Mouse (Mus musculus) limb, embryonic 15.5 days (tissue): ENCODE results near the gene Cplx2. TPM values are rescaled to one million over a fixed set of nuclear protein-coding genes. Genes with fewer than 3 reads are reported as not detected.
A peak's percentile ranks its signal among the peaks of the same experiment; 100 is the strongest.

Experiments used
- ATAC-seq: fragments of 200-750 bp; cut with Nextera tagmentation; 2 replicates; pipeline ENCODE4 v1.8.0; 2017; ENCODE audit warnings: low read depth, moderate TSS enrichment; ENCODE audit not compliant: insufficient number of reproducible peaks, low FRiP score, low TSS enrichment
- H3K27ac ChIP-seq: fragments of 300-500 bp; sonication (generic); 2 replicates; pipeline ENCODE4 v1.5.1; 2015; ENCODE audit warnings: moderate library complexity, mild to moderate bottlenecking, inconsistent platforms
- H3K27me3 ChIP-seq: fragments of 300-500 bp; sonication (generic); 2 replicates; pipeline ENCODE4 v1.6.1; 2015; ENCODE audit warnings: inconsistent platforms
- H3K36me3 ChIP-seq: fragments of 300-500 bp; sonication (generic); 2 replicates; pipeline ENCODE4 v1.6.1; 2015; ENCODE audit warnings: inconsistent platforms
- H3K4me1 ChIP-seq: fragments of 300-500 bp; sonication (generic); 2 replicates; pipeline ENCODE4 v1.6.1; 2015; ENCODE audit warnings: inconsistent platforms
- H3K4me2 ChIP-seq: fragments of 300-500 bp; sonication (generic); 2 replicates; pipeline ENCODE4 v1.6.1; 2015; ENCODE audit warnings: mild to moderate bottlenecking, inconsistent platforms
- H3K4me3 ChIP-seq: fragments of 300-500 bp; sonication (generic); 2 replicates; pipeline ENCODE4 v1.5.1; 2015; ENCODE audit warnings: mild to moderate bottlenecking, inconsistent platforms
- H3K9ac ChIP-seq: fragments of 300-500 bp; sonication (generic); 2 replicates; pipeline ENCODE4 v1.6.1; 2015; ENCODE audit warnings: inconsistent platforms
- H3K9me3 ChIP-seq: fragments of 300-500 bp; sonication (generic); 2 replicates; pipeline ENCODE4 v1.6.1; 2016; ENCODE audit warnings: inconsistent platforms
- WGBS: fragments of 180-500 bp; shearing (Covaris S2); methylation state at CpG from one replicate; pipeline ENCODE4 v1.1.7; 2015; 5-methylcytosine and 5-hydroxymethylcytosine counted together
- polyA plus RNA-seq: library from polyadenylated mRNA; unstranded; fragments of >200 nt; fragmentation: Nextera tagmentation; extraction: Ambion mirVana; gene quantifications from 2 replicates; pipeline ENCODE4 v1.2.1, GENCODE M21; 2015

The Cplx2 gene
- polyA plus RNA-seq, 1 experiment from 2014 or later: 3.9 TPM

DNA sequence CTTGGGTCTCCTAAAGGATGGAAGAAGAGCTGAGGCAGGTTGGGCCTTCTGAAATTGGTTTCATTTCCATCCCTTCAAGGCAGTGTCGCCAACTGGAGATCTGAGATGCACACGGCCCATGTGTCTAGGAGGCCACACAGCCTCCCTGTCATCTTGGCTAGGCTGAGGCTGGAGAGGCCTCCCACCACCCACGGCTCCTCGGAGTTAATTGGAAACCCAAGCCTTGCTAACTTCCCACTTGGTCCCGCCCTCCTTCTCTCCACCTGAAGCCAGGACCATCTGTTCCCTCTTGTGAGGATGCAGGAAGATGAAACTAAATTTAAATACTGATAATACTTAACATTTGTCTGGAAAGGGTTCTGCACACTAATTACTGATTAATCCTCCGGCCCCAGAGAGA, 34.1 kb upstream of the Cplx2 start:
- no peaks in the 10 kb centered on the region for H3K9me3 ChIP-seq
- 56% methylated on average over 6 of the region's 6 CpGs for WGBS
- H3K4me1 ChIP-seq: peaks cover 12% of the 10 kb centered on the region
- no peak for ATAC-seq
- H3K4me2 ChIP-seq: no peak overlapping the region
- H3K27me3 ChIP-seq: no peaks in the 10 kb centered on the region
- H3K4me3 ChIP-seq: no peak overlapping the region
- H3K9ac ChIP-seq: no peak overlapping the region
- no peaks in the 10 kb centered on the region for H3K36me3 ChIP-seq
- no peak overlapping the region for H3K27ac ChIP-seq

DNA sequence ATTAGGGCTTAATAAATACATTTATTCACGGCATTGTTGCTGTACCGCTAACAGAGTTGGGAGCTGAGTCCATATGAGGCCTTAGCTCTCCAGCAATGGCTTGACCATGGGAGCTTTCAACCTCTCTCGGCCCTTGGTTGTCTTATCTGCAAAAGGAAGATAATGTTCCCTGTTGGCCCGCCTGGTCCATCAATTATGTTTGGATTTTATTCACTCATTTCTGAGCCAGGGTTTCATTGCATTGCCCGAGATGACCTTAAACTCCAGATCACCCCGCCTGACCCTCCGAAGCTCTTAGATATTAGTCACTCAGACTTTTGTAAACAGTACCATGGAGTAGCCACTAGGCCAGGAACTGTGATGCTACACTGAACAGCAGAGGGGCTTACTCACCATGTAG, 33.6 kb upstream of the Cplx2 start:
- ATAC-seq: no peak
- no peak overlapping the region for H3K27ac ChIP-seq
- peaks cover 7% of the 10 kb centered on the region for H3K4me1 ChIP-seq
- no peak overlapping the region for H3K9ac ChIP-seq
- no peaks in the 10 kb centered on the region for H3K36me3 ChIP-seq
- no peak overlapping the region for H3K4me2 ChIP-seq
- 92% methylated on average over 7 of the region's 7 CpGs for WGBS
- no peaks in the 10 kb centered on the region for H3K9me3 ChIP-seq
- H3K27me3 ChIP-seq: no peaks in the 10 kb centered on the region
- H3K4me3 ChIP-seq: no peak overlapping the region

DNA sequence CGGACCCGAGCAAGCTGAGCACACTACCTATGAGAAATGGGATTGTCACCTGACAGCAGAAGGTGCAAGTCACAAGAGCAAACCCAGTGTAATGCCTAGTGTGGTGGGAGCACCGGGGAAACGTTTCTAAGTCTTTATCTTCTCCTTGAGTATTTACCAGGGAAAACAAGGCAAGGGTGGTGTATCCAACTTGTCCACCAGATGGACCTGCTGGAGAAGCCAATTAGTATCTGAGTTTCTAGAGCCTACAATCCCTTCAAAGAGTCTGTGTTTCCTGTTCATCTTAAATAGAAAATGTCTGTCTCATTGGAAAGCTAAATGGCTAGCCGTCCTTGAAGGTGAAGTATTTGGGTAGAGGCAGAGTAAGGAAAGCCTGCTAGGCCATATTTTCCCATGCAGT, 32.3 kb upstream of the Cplx2 start:
- Histone ChIP-seq H3K9me3 (no peaks in the 10 kb centered on the region), H3K9ac (no peak overlapping the region), H3K4me2 (no peak overlapping the region), H3K27ac (no peak overlapping the region), H3K27me3 (no peaks in the 10 kb centered on the region), H3K4me1 (no peaks in the 10 kb centered on the region), H3K4me3 (no peak overlapping the region), H3K36me3 (no peaks in the 10 kb centered on the region)
- ATAC-seq: no peak
- 82% methylated on average over 5 of the region's 5 CpGs for WGBS

DNA sequence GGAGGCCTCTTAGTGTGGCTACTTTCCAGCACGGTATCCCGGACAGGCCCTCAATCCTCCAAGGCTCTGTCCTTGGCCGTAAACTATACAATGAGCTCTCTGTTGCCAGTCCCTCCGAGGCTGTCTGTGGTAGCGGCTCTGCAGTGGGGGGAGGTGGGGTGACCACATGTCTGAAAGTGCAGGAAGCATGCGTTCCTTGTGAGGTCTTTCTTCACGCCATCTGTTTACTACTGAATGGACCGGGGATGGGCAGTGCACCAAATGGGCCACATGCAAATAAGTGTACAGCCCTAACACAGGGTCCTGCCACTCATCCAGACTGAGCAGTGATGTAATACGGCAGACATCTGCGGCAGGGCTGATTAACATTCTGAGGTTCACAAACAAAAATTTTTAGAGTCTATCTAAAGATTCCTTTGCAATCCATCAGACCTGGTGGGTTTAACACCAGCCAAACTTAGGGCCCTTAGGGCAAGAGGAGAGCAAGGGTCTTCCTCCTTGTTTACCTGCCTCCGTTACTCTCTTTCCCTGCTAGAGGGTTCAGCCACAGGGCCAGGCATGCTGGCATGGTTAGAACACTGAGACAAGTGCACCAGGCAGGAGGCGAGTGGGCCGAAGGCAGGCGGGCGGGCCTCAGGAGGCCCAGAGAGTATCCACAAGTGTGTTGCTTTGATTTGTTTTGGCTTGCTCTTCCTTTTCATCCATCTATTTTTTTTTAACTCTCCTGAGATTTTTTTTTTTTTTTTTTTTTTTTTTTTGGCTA, 25.1 kb upstream of the Cplx2 start:
- 0 out of 2 replicates have a peak, but pooled peaks have one; percentile 24 for ATAC-seq
- WGBS: 66% methylated on average over 15 of the region's 15 CpGs
- H3K36me3 ChIP-seq: no peaks in the 10 kb centered on the region

DNA sequence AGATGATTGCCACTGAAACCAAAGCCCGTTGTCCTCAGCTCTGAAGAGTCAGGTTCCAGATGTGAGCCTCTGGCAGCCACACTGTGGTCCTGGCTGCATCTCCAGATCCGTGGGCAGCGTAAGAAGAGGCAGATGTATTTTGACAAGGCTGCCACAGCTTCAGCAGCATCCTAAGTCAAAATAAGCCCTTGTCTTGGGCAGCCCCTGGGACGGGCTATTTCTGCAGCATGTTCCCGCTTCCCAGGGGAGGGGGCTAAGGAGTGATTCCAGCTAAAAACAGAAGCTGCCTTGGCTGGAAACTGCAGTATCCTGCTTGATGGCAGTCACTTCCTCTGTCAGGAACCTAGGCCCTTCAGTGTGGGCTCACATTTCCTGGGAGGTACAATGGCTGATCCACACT, 23.1 kb upstream of the Cplx2 start:
- Histone ChIP-seq H3K4me1 (no peaks in the 10 kb centered on the region), H3K27ac (no peak overlapping the region), H3K4me3 (no peak overlapping the region), H3K9me3 (no peaks in the 10 kb centered on the region), H3K27me3 (no peaks in the 10 kb centered on the region), H3K9ac (no peak overlapping the region), H3K4me2 (no peak overlapping the region), H3K36me3 (no peaks in the 10 kb centered on the region)
- ATAC-seq: no peak
- 68% methylated on average over 5 of the region's 5 CpGs for WGBS

More for the DNA sequence above, 25.1 kb upstream of the Cplx2 start:
- no peak overlapping the region for H3K4me2 ChIP-seq
- no peak overlapping the region for H3K27ac ChIP-seq
- no peak overlapping the region for H3K4me3 ChIP-seq
- no peaks in the 10 kb centered on the region for H3K9me3 ChIP-seq
- no peaks in the 10 kb centered on the region for H3K4me1 ChIP-seq
- H3K27me3 ChIP-seq: no peaks in the 10 kb centered on the region
- no peak overlapping the region for H3K9ac ChIP-seq

DNA sequence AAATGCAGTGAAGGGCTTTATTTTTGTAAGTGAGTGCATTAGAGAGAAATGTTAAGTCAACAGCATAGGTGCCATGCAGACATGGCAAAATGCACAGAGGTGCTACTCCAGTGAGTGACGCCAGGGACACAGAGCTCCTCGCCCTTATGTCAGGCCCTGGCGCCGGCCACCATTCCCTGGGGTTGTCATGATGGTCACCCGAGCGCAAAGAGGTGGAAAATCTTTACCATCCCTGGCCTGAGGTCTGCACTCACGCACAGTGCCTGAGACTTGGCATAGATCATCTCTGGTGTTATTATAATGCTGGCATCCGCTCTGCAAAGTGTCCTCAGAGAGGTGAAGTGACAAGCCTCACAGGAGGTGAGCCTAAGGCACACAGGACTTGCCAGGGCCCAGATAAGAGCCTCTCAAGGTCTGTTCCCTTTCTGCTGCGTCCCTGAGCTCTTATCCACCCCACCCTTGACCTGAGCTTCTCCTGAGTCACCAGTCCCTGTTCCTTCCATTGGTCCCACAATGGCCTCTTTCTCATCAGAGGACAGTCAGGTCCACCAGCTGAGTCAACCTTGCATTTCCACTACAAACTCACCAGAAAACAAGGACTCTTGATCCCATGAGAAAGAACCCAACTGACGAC, 21.9 kb upstream of the Cplx2 start:
- Histone ChIP-seq H3K4me2 (no peak overlapping the region), H3K9me3 (no peaks in the 10 kb centered on the region), H3K9ac (no peak overlapping the region), H3K27me3 (no peaks in the 10 kb centered on the region), H3K27ac (no peak overlapping the region), H3K4me3 (no peak overlapping the region), H3K36me3 (no peaks in the 10 kb centered on the region), H3K4me1 (no peaks in the 10 kb centered on the region)
- no peak for ATAC-seq
- WGBS: 80% methylated on average over 10 of the region's 10 CpGs

DNA sequence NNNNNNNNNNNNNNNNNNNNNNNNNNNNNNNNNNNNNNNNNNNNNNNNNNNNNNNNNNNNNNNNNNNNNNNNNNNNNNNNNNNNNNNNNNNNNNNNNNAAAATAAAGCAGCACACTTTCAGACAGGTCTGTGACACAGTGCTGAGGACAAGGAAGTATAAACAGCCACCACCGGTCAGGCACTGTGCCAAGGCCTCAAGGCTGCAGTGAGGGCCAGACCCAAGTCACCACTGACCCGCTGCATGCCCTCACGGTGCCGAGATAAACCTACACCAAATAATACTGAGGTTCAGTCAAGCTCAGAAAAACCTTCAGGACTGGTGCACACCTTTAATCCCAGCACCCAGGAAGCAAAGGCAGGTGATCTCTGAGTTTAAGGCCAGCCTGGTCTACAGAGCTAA, 13.7 kb upstream of the Cplx2 start:
- Histone ChIP-seq H3K4me2 (no peak overlapping the region), H3K27me3 (no peaks in the 10 kb centered on the region), H3K4me1 (no peaks in the 10 kb centered on the region), H3K9me3 (no peaks in the 10 kb centered on the region), H3K4me3 (no peak overlapping the region), H3K27ac (no peak overlapping the region), H3K36me3 (no peaks in the 10 kb centered on the region), H3K9ac (no peak overlapping the region)
- ATAC-seq: no peak
- WGBS: 68% methylated on average over 4 of the region's 4 CpGs

DNA sequence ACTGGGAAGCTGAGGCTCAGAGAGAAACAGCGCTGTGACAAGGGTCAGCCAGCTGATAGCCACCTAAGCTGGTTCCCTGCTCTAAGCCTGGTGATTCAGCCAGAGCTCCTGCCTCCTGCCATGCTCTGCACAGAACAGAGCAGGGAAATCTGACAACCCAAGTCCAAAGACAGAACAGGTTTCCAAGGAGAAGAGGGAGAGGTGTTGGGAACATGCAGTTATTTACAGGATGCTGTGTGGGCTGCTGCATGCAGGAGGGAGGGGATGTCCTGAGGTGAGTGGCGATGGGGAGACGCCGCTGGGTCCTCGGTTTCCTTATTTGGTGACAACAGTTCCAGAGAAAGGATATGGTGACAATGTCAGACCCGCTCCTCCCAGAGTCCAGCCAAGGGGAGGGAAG, 12.0 kb upstream of the Cplx2 start:
- 88% methylated on average over 6 of the region's 6 CpGs for WGBS
- Histone ChIP-seq H3K27ac (no peak overlapping the region), H3K36me3 (no peaks in the 10 kb centered on the region), H3K27me3 (no peaks in the 10 kb centered on the region), H3K4me2 (no peak overlapping the region), H3K4me3 (no peak overlapping the region), H3K9ac (no peak overlapping the region), H3K9me3 (no peaks in the 10 kb centered on the region), H3K4me1 (no peaks in the 10 kb centered on the region)
- ATAC-seq: no peak

DNA sequence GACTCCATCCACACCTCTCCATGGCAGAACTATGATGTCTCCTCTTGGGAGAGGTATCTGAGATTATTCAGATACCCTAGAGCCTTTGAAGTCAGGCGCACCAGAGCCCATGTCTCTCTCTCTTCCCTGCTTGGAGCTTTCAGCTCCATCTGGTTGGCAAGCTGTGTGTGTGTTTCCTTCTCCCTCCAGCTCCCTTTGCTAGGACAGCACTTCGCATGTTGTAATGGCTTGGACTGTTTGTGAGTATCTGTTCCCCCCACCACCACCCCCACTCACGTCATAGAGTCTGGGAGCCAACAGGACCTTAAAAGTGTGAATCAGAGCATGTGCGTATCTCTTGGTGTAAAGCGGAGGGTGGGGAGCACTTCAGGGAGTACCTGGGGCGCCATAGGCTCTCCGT, 6.5 kb upstream of the Cplx2 start:
- no peak overlapping the region for H3K4me3 ChIP-seq
- no peak overlapping the region for H3K9ac ChIP-seq
- no peak overlapping the region for H3K27ac ChIP-seq
- H3K36me3 ChIP-seq: no peaks in the 10 kb centered on the region
- H3K9me3 ChIP-seq: no peaks in the 10 kb centered on the region
- H3K27me3 ChIP-seq: peaks cover 10% of the 10 kb centered on the region; the same call in 1 of the 2 replicates
- no peaks in the 10 kb centered on the region for H3K4me1 ChIP-seq
- 76% methylated on average over 7 of the region's 7 CpGs for WGBS
- no peak for ATAC-seq
- no peak overlapping the region for H3K4me2 ChIP-seq

DNA sequence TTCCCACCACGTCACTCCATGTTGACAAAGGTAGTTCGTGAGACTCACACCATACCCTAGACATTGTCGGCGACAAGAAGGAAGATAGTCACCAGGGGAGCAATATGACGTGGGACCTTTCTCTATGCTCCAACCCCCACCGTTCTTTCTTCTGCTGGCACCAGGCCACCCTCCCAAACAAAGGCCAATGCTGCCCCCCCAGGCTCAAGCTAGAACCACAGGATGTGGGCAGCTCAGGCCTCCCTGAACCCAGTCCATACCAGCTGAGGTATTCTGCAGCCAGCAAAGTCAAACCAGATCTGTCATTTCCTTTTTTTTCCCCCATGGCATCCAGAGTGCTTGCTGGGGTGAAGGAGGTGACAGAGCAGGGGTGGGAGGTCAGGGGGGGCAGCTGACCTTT, 3.4 kb upstream of the Cplx2 start:
- no peak overlapping the region for H3K9ac ChIP-seq
- no peaks in the 10 kb centered on the region for H3K36me3 ChIP-seq
- no peak overlapping the region for H3K4me2 ChIP-seq
- H3K27ac ChIP-seq: no peak overlapping the region
- no peak for ATAC-seq
- WGBS: 79% methylated on average over 6 of the region's 6 CpGs
- peaks cover 26% of the 10 kb centered on the region for H3K4me1 ChIP-seq
- H3K27me3 ChIP-seq: peaks cover 37% of the 10 kb centered on the region
- no peak overlapping the region for H3K4me3 ChIP-seq
- no peaks in the 10 kb centered on the region for H3K9me3 ChIP-seq

DNA sequence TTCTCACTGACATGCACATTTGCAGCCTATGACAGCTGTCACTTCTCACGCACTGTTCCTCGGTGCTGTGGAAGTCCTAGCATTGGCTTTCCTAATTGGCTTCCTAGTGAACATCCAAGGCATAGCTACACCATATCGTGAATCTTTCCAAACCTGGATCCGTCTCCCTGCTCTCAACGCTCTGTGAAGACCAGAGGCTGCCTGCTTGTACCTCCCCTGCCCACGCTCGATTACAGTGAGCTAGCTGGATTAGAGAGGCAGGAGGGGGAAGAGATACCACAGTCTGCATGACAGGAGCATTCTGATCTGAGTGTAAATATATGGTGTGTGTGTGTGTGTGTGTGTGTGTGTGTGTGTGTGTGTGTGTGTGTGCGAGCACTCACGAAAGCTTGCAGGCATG, 3.0 kb upstream of the Cplx2 start:
- Histone ChIP-seq H3K27ac (no peak overlapping the region), H3K4me2 (no peak overlapping the region), H3K9me3 (no peaks in the 10 kb centered on the region), H3K27me3 (peaks cover 37% of the 10 kb centered on the region), H3K4me1 (peaks cover 27% of the 10 kb centered on the region), H3K36me3 (no peaks in the 10 kb centered on the region), H3K4me3 (no peak overlapping the region), H3K9ac (no peak overlapping the region)
- no peak for ATAC-seq
- 78% methylated on average over 9 of the region's 9 CpGs for WGBS

DNA sequence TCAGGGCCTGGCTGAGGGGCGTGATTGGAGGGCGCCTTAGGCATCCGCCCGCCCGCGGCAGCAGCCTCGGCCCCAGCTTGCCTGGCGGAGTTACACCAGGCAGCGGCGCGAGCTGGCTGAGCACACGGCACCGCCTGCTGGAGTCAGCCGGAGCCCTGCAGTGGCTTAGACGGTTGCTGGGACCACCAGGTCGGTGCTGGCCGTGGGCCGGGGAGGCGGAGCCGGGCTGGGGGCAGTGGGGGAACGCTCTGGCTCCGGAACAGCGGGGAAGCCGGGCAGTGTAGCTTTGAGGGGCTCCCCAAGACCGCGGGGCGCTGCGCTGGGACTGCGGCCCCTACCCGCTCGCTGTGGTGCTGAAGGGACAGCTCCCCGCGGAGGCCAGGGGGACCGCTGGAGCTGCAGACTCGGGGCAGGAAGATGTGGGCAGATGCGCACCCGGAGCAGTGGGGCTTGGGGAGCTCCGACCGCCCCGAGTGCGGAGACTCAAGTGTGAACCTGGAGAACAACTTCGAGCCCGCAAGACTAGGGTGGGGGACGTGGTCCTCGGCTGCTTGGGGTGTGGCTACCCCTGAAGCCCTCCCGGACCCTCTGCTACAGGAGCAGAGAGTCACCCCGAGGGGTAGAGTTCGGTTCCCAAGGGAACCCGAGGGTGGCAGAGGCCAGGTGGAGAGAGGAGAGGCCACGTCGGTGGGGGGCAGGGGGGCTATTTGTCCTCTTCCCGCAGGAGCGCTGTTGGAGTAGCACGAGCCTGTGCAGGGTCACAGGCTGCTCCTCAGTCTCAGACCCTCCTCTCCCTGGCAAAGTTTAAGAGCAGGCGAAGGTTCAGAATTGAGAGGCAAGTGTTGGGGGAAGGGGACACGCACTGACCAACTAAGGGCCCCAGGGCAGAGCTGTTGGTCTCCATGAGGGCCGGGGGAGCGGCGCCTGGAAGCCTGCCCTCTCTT, 510 bp downstream of the Cplx2 start:
- Histone ChIP-seq H3K36me3 (no peaks in the 10 kb centered on the region), H3K4me2 (peak overlapping the region; percentile 61), H3K4me3 (peak overlapping the region; percentile 33), H3K9me3 (no peaks in the 10 kb centered on the region), H3K27ac (no peak overlapping the region), H3K9ac (no peak overlapping the region), H3K4me1 (peaks cover 33% of the 10 kb centered on the region), H3K27me3 (peaks cover 53% of the 10 kb centered on the region)
- ATAC-seq: peak; percentile 83
- under 1% methylated on average over 58 of the region's 59 CpGs for WGBS
